Mouse (Mus musculus): ENCODE measurements at regions not wholly inside any gene's neighbourhood (a gene's known extent, or its start where the extent isn't known, plus 50 kb on each side); places are given as distances from the start of the nearest gene placed in this dataset.

- intact Hi-C loops (cut with DNase I), result no loop called here
- no peak for DNase-seq
Measured at GRCm38 (mm10) chr13:43852888-43853287, 68.3 kb downstream of the Cd83 start.

- intact Hi-C loops (cut with DNase I), result no loop called here
- DNase-seq, result no peak
Measured at GRCm38 (mm10) chr13:43854973-43855372, 70.4 kb downstream of the Cd83 start.

GRCm38 (mm10) chr13:43860932-43861331 is 76.4 kb downstream of the Cd83 start:
- no peak for DNase-seq
- intact Hi-C loops (cut with DNase I), result loop anchor here (5.0 to 10.0 kb wide), 5 partner anchors 186 to 1094 kb away; no protein-coding TSS in a partner anchor

GRCm38 (mm10) chr13:43861424-43861823 is 76.8 kb downstream of the Cd83 start:
- DNase-seq, result no peak
- intact Hi-C loops (cut with DNase I), result loop anchor here (5.0 to 10.0 kb wide), 5 partner anchors 186 to 1093 kb away; no protein-coding TSS in a partner anchor

GRCm38 (mm10) chr13:43862056-43862455 is 77.5 kb downstream of the Cd83 start:
- DNase-seq, result no peak
- intact Hi-C loops (cut with DNase I), result loop anchor here (5.0 to 10.0 kb wide), 5 partner anchors 185 to 1093 kb away; no protein-coding TSS in a partner anchor

GRCm38 (mm10) chr13:43862586-43862985 is 78.0 kb downstream of the Cd83 start:
- no peak for DNase-seq

GRCm38 (mm10) chr13:43863581-43864100 is 79.1 kb downstream of the Cd83 start:
- intact Hi-C loops (cut with DNase I), result loop anchor here (2.0 to 10.0 kb wide), 8 partner anchors 69 to 1091 kb away; no protein-coding TSS in a partner anchor
- DNase-seq, result no peak

More at GRCm38 (mm10) chr13:43862586-43862985, 78.0 kb downstream of the Cd83 start:
- intact Hi-C loops (cut with DNase I), result loop anchor here (5.0 to 10.0 kb wide), 5 partner anchors 185 to 1092 kb away; no protein-coding TSS in a partner anchor

- intact Hi-C loops (cut with DNase I), result loop anchor here (2.0 to 10.0 kb wide), 8 partner anchors 70 to 1090 kb away; no protein-coding TSS in a partner anchor
- peak; percentile 100 for DNase-seq
Measured at GRCm38 (mm10) chr13:43864153-43864861, 79.7 kb downstream of the Cd83 start.

- intact Hi-C loops (cut with DNase I), result loop anchor here (1.0 to 10.0 kb wide), 7 partner anchors 70 to 1090 kb away; no protein-coding TSS in a partner anchor
- peak in 1 of 2 experiments; percentile 46 for DNase-seq
Measured at GRCm38 (mm10) chr13:43865036-43865435, 80.5 kb downstream of the Cd83 start.

- intact Hi-C loops (cut with DNase I), result no loop called here
- no peak for DNase-seq
Measured at GRCm38 (mm10) chr13:43875895-43876294, 91.3 kb downstream of the Cd83 start.

- no peak for DNase-seq
Measured at GRCm38 (mm10) chr13:43887284-43887683, 102.7 kb downstream of the Cd83 start.

GRCm38 (mm10) chr13:43891928-43892327 is 107.4 kb downstream of the Cd83 start:
- intact Hi-C loops (cut with DNase I), result no loop called here
- DNase-seq, result no peak

More at GRCm38 (mm10) chr13:43887284-43887683, 102.7 kb downstream of the Cd83 start:
- intact Hi-C loops (cut with DNase I), result no loop called here

- intact Hi-C loops (cut with DNase I), result no loop called here
- DNase-seq, result no peak
Measured at GRCm38 (mm10) chr13:43895990-43896389, 111.4 kb downstream of the Cd83 start.

GRCm38 (mm10) chr13:43897046-43897445 is 112.5 kb downstream of the Cd83 start:
- DNase-seq, result no peak
- intact Hi-C loops (cut with DNase I), result no loop called here

- intact Hi-C loops (cut with DNase I), result loop anchor here (2.0 kb wide), 1 partner anchor 28 kb away; no protein-coding TSS in a partner anchor
- DNase-seq, result no peak
Measured at GRCm38 (mm10) chr13:43898555-43899258, 114.1 kb downstream of the Cd83 start.

- intact Hi-C loops (cut with DNase I), result no loop called here
Measured at GRCm38 (mm10) chr13:43900115-43900514, 115.5 kb downstream of the Cd83 start.

GRCm38 (mm10) chr13:43900758-43901157 is 116.2 kb downstream of the Cd83 start:
- intact Hi-C loops (cut with DNase I), result no loop called here
- peak in 1 of 2 experiments; percentile 18 for DNase-seq

More at GRCm38 (mm10) chr13:43900115-43900514, 115.5 kb downstream of the Cd83 start:
- DNase-seq, result no peak

GRCm38 (mm10) chr13:43903391-43903790 is 118.8 kb downstream of the Cd83 start:
- peak; percentile 32 to 52 for DNase-seq
- intact Hi-C loops (cut with DNase I), result no loop called here

GRCm38 (mm10) chr13:43904291-43904690 is 119.7 kb downstream of the Cd83 start:
- DNase-seq, result no peak
- intact Hi-C loops (cut with DNase I), result no loop called here

GRCm38 (mm10) chr13:43906241-43906640 is 121.7 kb downstream of the Cd83 start:
- DNase-seq, result no peak
- intact Hi-C loops (cut with DNase I), result loop anchor here (5.0 kb wide), 1 partner anchor 131 kb away; no protein-coding TSS in a partner anchor

GRCm38 (mm10) chr13:43907425-43907824 is 122.8 kb downstream of the Cd83 start:
- intact Hi-C loops (cut with DNase I), result loop anchor here (5.0 kb wide), 1 partner anchor 130 kb away; no protein-coding TSS in a partner anchor
- DNase-seq, result peak in 1 of 2 experiments; percentile 27

All from heart, postnatal 36 days (tissue).